In genomic region chr14:111680271-111680670, GRCm38 (mm10) we compare ENCODE assay signal across 12 mouse cellular contexts. TPM values are rescaled to one million over a fixed set of nuclear protein-coding genes. Genes with fewer than 3 reads are reported as not detected.
DNase-seq lines count a peak whose midpoint lies in the region; ATAC-seq and TF ChIP-seq lines count a peak whose summit lies in the region.
"Had no signal": no experiment of that assay in that cellular context is flagged by ENCODE, and none has a peak within 500 bp of the region (broad histone marks: within the 10 kb centered on the region; RNA-seq: fewer than 3 reads in every experiment).

No protein-coding gene starts in this region.

- peaks cover 23% of the 10 kb centered on the region for H3K27me3 ChIP-seq in heart, embryonic 11.5 days (ENCODE audit: control insufficient read depth, insufficient read depth, low read length)
- peaks cover 63% of the 10 kb centered on the region for H3K27me3 ChIP-seq in E14TG2a.4 (ENCODE audit: insufficient read depth, low read length)
- peaks cover 50% of the 10 kb centered on the region for H3K27me3 ChIP-seq in embryonic facial prominence, embryonic 10.5 days (replicated peaks; ENCODE audit: low read depth, poor library complexity, severe bottlenecking)
- H3K27me3 ChIP-seq in limb, embryonic 10.5 days (ENCODE audit: low read depth, poor library complexity, severe bottlenecking), result peaks cover 47% of the 10 kb centered on the region
- H3K27me3 ChIP-seq: CH12.LX had no signal

- H3K4me1 ChIP-seq in heart, embryonic 11.5 days (ENCODE audit: control insufficient read depth, insufficient read depth, low read length), result no peaks in the 10 kb centered on the region
- H3K4me1 ChIP-seq in E14TG2a.4 (replicated peaks; ENCODE audit: low read depth, low read length), result peaks cover 37% of the 10 kb centered on the region
- H3K4me1 ChIP-seq in embryonic facial prominence, embryonic 10.5 days, result peaks cover 29% of the 10 kb centered on the region
- peaks cover 24% of the 10 kb centered on the region for H3K4me1 ChIP-seq in limb, embryonic 10.5 days

- ATAC-seq in heart, embryonic 11.5 days (replicated peaks; ENCODE audit: insufficient number of reproducible peaks, low FRiP score, low TSS enrichment), result no peak
- ATAC-seq in monocyte, adult 5-6 weeks (replicated peaks; ENCODE audit: insufficient number of reproducible peaks, low FRiP score, low TSS enrichment, poor library complexity, severe bottlenecking), result no peak

- H3K9ac ChIP-seq in heart, embryonic 11.5 days (ENCODE audit: low read depth, low read length), result no peak overlapping the region

- no peaks in the 10 kb centered on the region for H3K9me3 ChIP-seq in heart, embryonic 11.5 days (replicated peaks; ENCODE audit: control insufficient read depth, low read length)
- no peaks in the 10 kb centered on the region for H3K9me3 ChIP-seq in E14TG2a.4 (ENCODE audit: low read length)
- H3K9me3 ChIP-seq in embryonic facial prominence, embryonic 10.5 days, result no peaks in the 10 kb centered on the region
- H3K9me3 ChIP-seq in limb, embryonic 10.5 days (replicated peaks), result no peaks in the 10 kb centered on the region

- H3K4me2 ChIP-seq in heart, embryonic 11.5 days, result peak overlapping the region; percentile 95

- H3K36me3 ChIP-seq in heart, embryonic 11.5 days (ENCODE audit: control insufficient read depth, insufficient read depth, low read length), result no peaks in the 10 kb centered on the region
- H3K36me3 ChIP-seq in E14TG2a.4 (ENCODE audit: insufficient read depth, low read length), result no peaks in the 10 kb centered on the region
- H3K36me3 ChIP-seq in embryonic facial prominence, embryonic 10.5 days (replicated peaks), result peaks cover 9% of the 10 kb centered on the region; the same call in 1 of the 2 replicates
- no peaks in the 10 kb centered on the region for H3K36me3 ChIP-seq in limb, embryonic 10.5 days

- no peak overlapping the region for H3K27ac ChIP-seq in heart, embryonic 11.5 days (ENCODE audit: low read depth, low read length)
- no peak overlapping the region for H3K27ac ChIP-seq in embryonic facial prominence, embryonic 10.5 days (replicated peaks)
- no peak overlapping the region for H3K27ac ChIP-seq in limb, embryonic 10.5 days

- TF ChIP-seq CTCF in E14TG2a.4 (conservative IDR thresholded peaks at IDR 0.05; ENCODE audit: low read length), result no peak

- no peak overlapping the region for H3K4me3 ChIP-seq in heart, embryonic 11.5 days (ENCODE audit: low read depth, low read length)
- 0 out of 2 replicates have a peak overlapping the region, but pooled peaks have one; percentile 71 for H3K4me3 ChIP-seq in E14TG2a.4 (replicated peaks; ENCODE audit: low read length)
- no peak overlapping the region for H3K4me3 ChIP-seq in embryonic facial prominence, embryonic 10.5 days
- 0 out of 2 replicates have a peak overlapping the region, but pooled peaks have one; percentile 59 for H3K4me3 ChIP-seq in limb, embryonic 10.5 days

- DNase-seq in heart, adult 8-10 months (ENCODE audit: low spot score), result no peak
- DNase-seq in embryonic facial prominence, embryonic 10.5 days (ENCODE audit: low spot score), result peak; percentile 8
- DNase-seq in limb, embryonic 10.5 days (ENCODE audit: low spot score), result no peak
- no peak for DNase-seq in right cerebral cortex, postnatal 14 days
- no peak for DNase-seq in lung, postnatal 36 days
- DNase-seq: gastrocnemius, postnatal 14 days; kidney, postnatal 10 days; lung, postnatal 14 days had no signal

- WGBS in heart, embryonic 11.5 days (ENCODE audit: insufficient replicate concordance), result 57% methylated on average over 8 of the region's 8 CpGs
- WGBS in embryonic facial prominence, embryonic 10.5 days, result 68% methylated on average over 8 of the region's 8 CpGs
- 60% methylated on average over 8 of the region's 8 CpGs for WGBS in limb, embryonic 10.5 days

RNA-seq across cellular contexts. Expression of gene Slitrk5, which starts 5.4 kb away (rescaled TPM):
- 17.1 and 17.5 TPM in 2 replicates for polyA plus RNA-seq in heart, embryonic 11.5 days (2014; fragmentation: Nextera tagmentation; extraction: Ambion mirVana)
- total RNA-seq in heart, adult 8-10 months (2022), result under 1 TPM in 1 of 4 experiments, not detected in 3; 0.11 TPM
- polyA plus RNA-seq in embryonic facial prominence, embryonic 10.5 days (2016; fragmentation: Nextera tagmentation; extraction: Ambion mirVana), result 7.2 and 7.9 TPM in 2 replicates
- polyA plus RNA-seq in limb, embryonic 10.5 days (2016; fragmentation: Nextera tagmentation; extraction: Ambion mirVana), result 5.1 and 5.9 TPM in 2 replicates
- total RNA-seq in monocyte, adult 5-6 weeks (2017), result not detected in 3 replicates
- total RNA-seq: CH12.LX had no signal

Comparison
In these comparisons a context has a peak if more than half of its experiments do, and no peak if none do; other contexts are left out.
1. H3K4me3 ChIP-seq: peak in E14TG2a.4 (single experiment) and limb, embryonic 10.5 days (single experiment); none in heart, embryonic 11.5 days (single experiment) and embryonic facial prominence, embryonic 10.5 days (single experiment).